Comparison of ENCODE assay signal across 9 mouse cellular contexts in genomic region chr6:52204050-52204752, GRCm38 (mm10). TPM values are rescaled to one million over a fixed set of nuclear protein-coding genes. Genes with fewer than 3 reads are reported as not detected.
DNase-seq lines count a peak whose midpoint lies in the region; ATAC-seq and TF ChIP-seq lines count a peak whose summit lies in the region.
"Had no signal": no experiment of that assay in that cellular context is flagged by ENCODE, and none has a peak within 500 bp of the region (broad histone marks: within the 10 kb centered on the region; RNA-seq: fewer than 3 reads in every experiment).

Gene Hoxa5 (minus strand): TSS chr6:52204587.

- no peaks in the 10 kb centered on the region for H3K9me3 ChIP-seq in embryonic facial prominence, embryonic 11.5 days (replicated peaks; ENCODE audit: control insufficient read depth, low read length)
- H3K9me3 ChIP-seq in heart, embryonic 10.5 days = no peaks in the 10 kb centered on the region
- no peaks in the 10 kb centered on the region for H3K9me3 ChIP-seq in kidney, embryonic 14.5 days (ENCODE audit: control insufficient read depth, low read length)
- H3K9me3 ChIP-seq in lung, postnatal 0 days (ENCODE audit: low read length) = no peaks in the 10 kb centered on the region

- peak within 1 kb of the TSS; percentile 39 for H3K4me2 ChIP-seq in embryonic facial prominence, embryonic 11.5 days (ENCODE audit: low read depth, low read length)
- peak within 1 kb of the TSS; percentile 97 for H3K4me2 ChIP-seq in kidney, embryonic 14.5 days (replicated peaks; ENCODE audit: low read depth, low read length)
- H3K4me2 ChIP-seq in lung, postnatal 0 days (replicated peaks; ENCODE audit: low read depth, low read length) = peak within 1 kb of the TSS; percentile 55

- H3K9ac ChIP-seq in embryonic facial prominence, embryonic 11.5 days (replicated peaks; ENCODE audit: low read length) = no peak within 1 kb of the TSS; the same call in 1 of the 2 replicates
- peak within 1 kb of the TSS; percentile 91 for H3K9ac ChIP-seq in kidney, embryonic 14.5 days (ENCODE audit: low read depth, low read length)
- peak within 1 kb of the TSS; percentile 92 for H3K9ac ChIP-seq in lung, postnatal 0 days (replicated peaks; ENCODE audit: low read depth)

- H3K27me3 ChIP-seq in embryonic facial prominence, embryonic 11.5 days (ENCODE audit: control insufficient read depth, insufficient read depth, low read length) = peaks cover 95% of the 10 kb centered on the region
- peaks cover 100% of the 10 kb centered on the region for H3K27me3 ChIP-seq in heart, embryonic 10.5 days (ENCODE audit: insufficient read depth, poor library complexity, severe bottlenecking)
- no peaks in the 10 kb centered on the region; the same call in 1 of the 2 replicates for H3K27me3 ChIP-seq in kidney, embryonic 14.5 days (ENCODE audit: control insufficient read depth, insufficient read depth, low read length)
- peaks cover 30% of the 10 kb centered on the region; the same call in 1 of the 2 replicates for H3K27me3 ChIP-seq in lung, postnatal 0 days (replicated peaks; ENCODE audit: insufficient read depth, low read length)

- no peaks in the 10 kb centered on the region; the same call in 1 of the 2 replicates for H3K4me1 ChIP-seq in embryonic facial prominence, embryonic 11.5 days (ENCODE audit: control insufficient read depth, insufficient read depth, low read length)
- H3K4me1 ChIP-seq in heart, embryonic 10.5 days = peaks cover 33% of the 10 kb centered on the region
- H3K4me1 ChIP-seq in kidney, embryonic 14.5 days (ENCODE audit: control insufficient read depth, insufficient read depth, low read length) = peaks cover 76% of the 10 kb centered on the region
- no peaks in the 10 kb centered on the region; the same call in 1 of the 2 replicates for H3K4me1 ChIP-seq in lung, postnatal 0 days (ENCODE audit: insufficient read depth, low read depth, low read length)

- WGBS in embryonic facial prominence, embryonic 11.5 days = under 1% methylated on average over 65 of the region's 65 CpGs
- under 1% methylated on average over 65 of the region's 65 CpGs for WGBS in heart, embryonic 10.5 days
- under 1% methylated on average over 65 of the region's 65 CpGs for WGBS in kidney, embryonic 14.5 days
- WGBS in lung, postnatal 0 days = under 1% methylated on average over 65 of the region's 65 CpGs

- H3K4me3 ChIP-seq in embryonic facial prominence, embryonic 11.5 days (ENCODE audit: low read depth, low read length) = peak within 1 kb of the TSS; percentile 19; the same call in 1 of the 2 replicates
- peak within 1 kb of the TSS; percentile 64 for H3K4me3 ChIP-seq in heart, embryonic 10.5 days
- peak within 1 kb of the TSS; percentile 65 for H3K4me3 ChIP-seq in kidney, embryonic 14.5 days (ENCODE audit: low read length)
- peak within 1 kb of the TSS; percentile 60 for H3K4me3 ChIP-seq in lung, postnatal 0 days (ENCODE audit: low read depth, low read length)

- H3K27ac ChIP-seq in embryonic facial prominence, embryonic 11.5 days (replicated peaks; ENCODE audit: low read depth, low read length) = no peak within 1 kb of the TSS
- H3K27ac ChIP-seq in heart, embryonic 10.5 days = peak within 1 kb of the TSS; percentile 74
- H3K27ac ChIP-seq in kidney, embryonic 14.5 days (ENCODE audit: low read depth, low read length) = peak within 1 kb of the TSS; percentile 88
- peak within 1 kb of the TSS; percentile 87 for H3K27ac ChIP-seq in lung, postnatal 0 days (ENCODE audit: low read length)

- ATAC-seq in embryonic facial prominence, embryonic 11.5 days (replicated peaks; ENCODE audit: insufficient number of reproducible peaks, low FRiP score, low TSS enrichment, low read depth) = no peak
- peak; percentile 70 for ATAC-seq in kidney, embryonic 14.5 days (ENCODE audit: low FRiP score, low TSS enrichment)
- ATAC-seq in lung, postnatal 0 days = peak; percentile 93

- peak; percentile 94 for TF ChIP-seq CTCF in lung, postnatal 0 days (IDR thresholded peaks at IDR 0.05)

- H3K36me3 ChIP-seq in embryonic facial prominence, embryonic 11.5 days (replicated peaks; ENCODE audit: control insufficient read depth, insufficient read depth, low read depth, low read length) = no peaks in the 10 kb centered on the region
- no peaks in the 10 kb centered on the region for H3K36me3 ChIP-seq in heart, embryonic 10.5 days
- H3K36me3 ChIP-seq in kidney, embryonic 14.5 days (ENCODE audit: control insufficient read depth, insufficient read depth, low read length) = peaks cover 55% of the 10 kb centered on the region
- no peaks in the 10 kb centered on the region for H3K36me3 ChIP-seq in lung, postnatal 0 days (ENCODE audit: insufficient read depth, low read length)

- peak; percentile 84 for TF ChIP-seq EP300 in lung, postnatal 0 days (IDR thresholded peaks at IDR 0.05)

- DNase-seq in adrenal gland, adult 2 months = peak; percentile 92
- DNase-seq in embryonic facial prominence, embryonic 11.5 days (ENCODE audit: low spot score) = peak; percentile 64
- DNase-seq in heart, embryonic 10.5 days (ENCODE audit: low spot score) = no peak
- peak; percentile 98 for DNase-seq in lung, postnatal 0 days (ENCODE audit: low spot score)
- peak; percentile 89 for DNase-seq in testis, postnatal 10 days (ENCODE audit: low spot score)
- no peak for DNase-seq in thymus, postnatal 36 days
- no peak for DNase-seq in cerebellum, adult 9-10 months

RNA-seq across cellular contexts. Expression of gene Hoxa5, which starts in this region (rescaled TPM):
- total RNA-seq in adrenal gland, adult 2 months (2021) = 10 to 100 TPM; 13.6 to 22.8 TPM
- 12.9 and 16.3 TPM in 2 replicates for polyA plus RNA-seq in adrenal gland, adult 2 months (2012; rRNA removed)
- 0.39 and 1.4 TPM in 2 replicates for polyA plus RNA-seq in embryonic facial prominence, embryonic 11.5 days (2014; fragmentation: Nextera tagmentation; extraction: Ambion mirVana)
- polyA plus RNA-seq in heart, embryonic 10.5 days (2016; fragmentation: Nextera tagmentation; extraction: Ambion mirVana) = 0.58 and 6.0 TPM in 2 replicates
- polyA plus RNA-seq in kidney, embryonic 14.5 days (2014; fragmentation: Nextera tagmentation; extraction: Ambion mirVana) = 15.7 and 16.6 TPM in 2 replicates
- polyA plus RNA-seq in lung, postnatal 0 days (2015; fragmentation: Nextera tagmentation; extraction: Ambion mirVana) = 39.7 and 40.3 TPM in 2 replicates
- polyA plus RNA-seq: cortical plate, adult 2 months had no signal

Comparison
In these comparisons a context has a peak if more than half of its experiments do, and no peak if none do; other contexts are left out.
1. DNase-seq: peak in adrenal gland, adult 2 months (single experiment), embryonic facial prominence, embryonic 11.5 days (single experiment), lung, postnatal 0 days (single experiment) and testis, postnatal 10 days (single experiment); none in heart, embryonic 10.5 days (single experiment), thymus, postnatal 36 days (0 of 2) and cerebellum, adult 9-10 months (single experiment).
2. H3K4me2 ChIP-seq: peak in every context shown above with its lines; median percentile 97 in kidney, embryonic 14.5 days; 55 in lung, postnatal 0 days; 39 in embryonic facial prominence, embryonic 11.5 days.
3. Peak in every context shown above with its lines, with median percentiles within 50 percentile points of each other: H3K4me3 ChIP-seq.